Mouse (Mus musculus) T-cell, adult 2 months (primary cell): ENCODE measurements at regions not wholly inside any gene's neighbourhood (a gene's known extent, or its start where the extent isn't known, plus 50 kb on each side); places are given as distances from the start of the nearest gene placed in this dataset.

Experiments used
- DNase-seq: peaks from one replicate; pipeline ENCODE4 v3.0.0; 2022; ENCODE audit warnings: low spot score

DNA sequence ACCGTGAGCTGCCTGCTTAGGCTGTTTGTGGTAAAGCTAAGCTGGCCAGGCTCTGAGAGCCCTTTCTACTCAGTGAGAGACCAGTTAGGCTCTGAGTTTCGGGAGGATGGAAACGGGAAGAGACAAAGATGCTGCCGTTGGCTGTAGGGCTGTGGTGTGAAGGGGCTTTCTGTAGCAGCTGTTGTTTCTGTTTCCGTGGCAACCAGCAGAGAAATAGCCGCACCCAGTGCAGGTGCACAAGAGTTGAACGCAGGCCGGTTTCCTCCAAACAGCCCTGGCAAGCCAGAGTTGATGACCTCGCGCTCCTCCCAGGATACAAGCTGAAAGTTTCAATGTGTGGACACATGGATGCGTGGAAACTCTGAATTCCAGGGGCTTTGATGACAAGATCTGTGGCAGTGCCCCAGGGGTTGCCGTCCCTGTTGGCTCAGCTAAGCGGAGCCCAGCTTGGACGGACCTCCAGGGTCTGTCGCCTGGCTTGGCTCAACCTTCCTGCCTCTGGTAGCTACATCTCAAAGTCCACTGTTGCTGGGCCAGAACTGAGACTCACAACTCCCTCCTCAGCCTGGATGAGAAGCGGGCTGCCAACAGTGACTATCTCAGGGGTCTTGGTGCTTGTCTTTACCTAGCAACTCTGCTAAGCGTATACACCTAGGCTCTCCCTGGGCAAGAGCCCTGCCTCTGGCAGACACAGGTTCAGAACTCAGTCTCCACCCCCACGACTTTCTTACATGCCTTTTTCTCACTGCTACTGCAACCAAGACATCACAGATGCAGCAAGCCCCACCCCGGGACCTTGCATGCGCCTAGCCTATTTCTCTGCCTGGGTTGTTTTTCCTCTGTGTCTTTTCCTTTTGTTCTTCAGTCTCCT is 192.6 kb upstream of the Map3k1 start:
- DNase-seq: peak; percentile 89

DNA sequence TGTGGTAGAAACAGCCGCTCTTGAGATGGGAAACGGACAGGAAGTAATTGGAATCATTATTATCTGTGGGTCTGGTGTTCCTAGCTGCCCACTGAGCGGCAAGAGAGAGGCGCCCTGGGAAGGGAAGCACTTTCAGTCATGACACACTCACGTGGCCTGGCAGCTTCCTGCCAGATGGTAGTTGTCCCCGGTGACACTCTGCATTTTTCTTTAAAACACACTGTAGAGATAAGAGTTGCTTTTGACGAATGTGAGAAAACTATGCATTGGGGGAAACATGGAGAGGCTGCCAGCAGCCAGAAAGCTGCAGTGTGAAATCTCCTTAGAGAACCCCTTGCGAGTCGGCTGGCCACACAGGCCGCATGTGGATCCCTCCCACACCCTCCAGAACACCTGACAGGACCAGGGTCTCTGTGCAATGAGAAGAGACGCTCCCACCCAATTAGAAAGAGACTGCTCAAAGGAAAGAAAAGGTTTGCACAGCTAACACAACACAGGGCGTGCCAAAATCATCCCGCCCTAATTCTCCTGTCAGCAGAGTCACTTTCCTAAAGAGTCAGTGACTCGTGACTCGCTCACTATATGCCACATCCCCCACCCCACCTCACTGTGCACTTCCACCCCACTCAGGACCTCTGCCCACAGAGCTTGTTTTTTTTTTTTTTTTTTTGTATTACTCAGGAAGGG is 194.0 kb upstream of the Map3k1 start:
- DNase-seq: peak; percentile 55

DNA sequence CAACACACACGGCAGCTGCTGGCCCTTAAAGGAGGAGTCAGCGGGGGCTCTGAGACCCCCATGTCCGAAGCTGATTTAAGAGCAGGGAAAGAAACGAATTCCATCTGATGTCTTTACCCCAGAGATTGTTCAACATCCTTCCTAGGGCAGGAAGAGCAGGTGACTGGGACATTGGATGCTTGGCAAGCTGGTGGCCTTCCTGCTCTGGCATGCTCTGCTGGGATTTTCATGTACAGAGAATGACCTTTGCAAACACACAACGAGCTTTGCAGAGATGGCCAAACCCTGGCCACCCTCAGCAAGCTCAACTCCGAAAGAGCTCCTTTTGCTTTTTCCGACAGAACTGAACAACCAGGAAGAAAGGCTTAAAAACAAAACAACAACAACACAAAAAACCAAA is 194.7 kb upstream of the Map3k1 start:
- DNase-seq: no peak

DNA sequence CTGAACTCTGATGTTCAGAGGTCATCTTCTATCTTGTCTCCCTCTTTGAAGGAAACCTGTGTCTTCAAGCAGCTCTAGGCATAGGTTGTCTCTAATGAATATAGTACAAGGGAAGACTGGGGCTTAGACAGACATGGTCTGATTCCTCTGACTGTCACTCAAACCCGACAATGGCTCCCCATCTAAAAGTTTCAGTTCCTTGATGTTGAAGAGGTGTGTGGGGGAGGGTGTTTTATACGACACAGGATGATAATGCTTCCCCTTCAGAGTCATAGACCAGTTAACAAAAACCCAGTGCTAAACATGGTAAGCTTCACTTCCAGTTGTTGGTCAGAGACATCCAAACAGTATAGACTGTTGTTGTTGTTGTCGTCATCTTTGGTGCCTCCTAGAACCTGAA is 195.3 kb upstream of the Map3k1 start:
- DNase-seq: peak; percentile 19

DNA sequence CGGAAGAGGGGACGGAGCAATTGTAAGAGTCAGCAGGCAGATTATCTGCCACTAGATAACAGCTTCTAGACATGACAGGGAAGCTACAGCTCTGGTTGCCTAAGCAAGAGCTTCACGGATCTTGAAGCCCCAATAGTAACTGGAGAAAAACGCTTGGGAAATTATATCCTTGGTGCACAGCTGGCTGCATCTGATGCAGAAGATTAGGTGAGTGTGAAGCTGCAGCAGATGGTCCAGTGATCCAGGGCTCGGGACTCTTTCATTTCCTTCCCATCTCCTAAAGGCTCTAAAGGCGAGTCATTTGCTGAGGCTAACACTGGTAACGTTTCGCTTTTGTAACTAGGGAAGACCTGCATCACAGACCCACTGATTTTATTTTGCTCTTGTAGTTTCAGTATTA is 196.6 kb upstream of the Map3k1 start:
- no peak for DNase-seq

DNA sequence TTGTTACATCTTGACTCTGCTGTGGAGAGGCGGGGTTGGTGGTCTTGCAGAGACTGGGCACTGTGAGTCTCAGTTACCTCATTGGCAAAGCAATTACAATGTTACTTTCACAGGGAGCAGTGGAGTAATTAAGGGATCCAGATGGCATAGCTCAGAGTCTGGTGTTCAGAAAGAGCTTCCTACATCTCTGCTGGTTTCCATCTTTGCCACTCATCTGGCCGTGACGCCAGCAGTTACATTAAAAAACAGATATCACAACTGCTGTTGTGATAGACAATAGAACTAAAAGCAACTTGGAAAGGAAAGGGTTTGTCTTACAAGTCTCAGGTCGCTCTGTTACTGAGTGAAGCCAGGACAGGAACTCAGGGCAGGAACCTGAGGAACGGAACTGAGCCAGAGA is 200.0 kb upstream of the Map3k1 start:
- DNase-seq: no peak

DNA sequence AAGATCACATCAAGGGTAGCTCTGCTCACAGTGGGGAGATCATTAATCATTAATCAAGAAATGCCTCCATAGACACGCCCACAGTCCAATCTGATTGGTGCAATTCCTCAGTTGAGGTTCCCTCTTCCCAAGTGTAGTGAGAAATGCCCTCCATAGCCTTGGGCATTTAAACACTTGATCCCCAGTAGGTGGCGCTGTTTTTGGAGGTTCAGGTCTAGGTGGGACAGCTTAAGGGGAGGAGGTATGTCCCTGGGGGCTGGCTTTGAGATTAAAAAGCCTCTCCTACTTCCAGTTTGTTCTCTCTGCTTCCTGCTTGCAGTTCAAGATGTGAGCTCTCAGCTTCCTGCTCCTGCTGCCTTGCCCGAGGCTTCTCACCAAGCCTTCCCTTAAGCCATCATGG is 200.5 kb upstream of the Map3k1 start:
- DNase-seq: peak; percentile 21

DNA sequence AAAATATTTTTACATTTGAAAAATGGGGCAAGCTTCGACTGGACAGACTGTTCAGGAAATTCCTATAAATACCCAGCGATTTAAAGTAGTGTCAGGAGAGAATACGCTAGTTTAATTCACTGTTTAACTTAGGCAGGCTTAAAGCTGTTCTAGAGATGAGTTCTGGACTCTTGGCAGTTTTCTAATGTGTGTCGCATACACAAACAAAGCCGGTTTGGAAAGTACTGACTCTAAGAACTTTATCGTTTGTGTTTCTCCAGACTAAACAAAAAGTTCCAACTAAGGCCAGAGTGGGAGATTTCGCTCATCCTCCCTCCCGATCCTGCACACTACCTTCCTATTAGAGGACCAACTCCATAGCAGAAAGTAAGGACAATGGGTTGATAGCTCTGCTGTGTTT is 201.7 kb upstream of the Map3k1 start:
- no peak for DNase-seq

DNA sequence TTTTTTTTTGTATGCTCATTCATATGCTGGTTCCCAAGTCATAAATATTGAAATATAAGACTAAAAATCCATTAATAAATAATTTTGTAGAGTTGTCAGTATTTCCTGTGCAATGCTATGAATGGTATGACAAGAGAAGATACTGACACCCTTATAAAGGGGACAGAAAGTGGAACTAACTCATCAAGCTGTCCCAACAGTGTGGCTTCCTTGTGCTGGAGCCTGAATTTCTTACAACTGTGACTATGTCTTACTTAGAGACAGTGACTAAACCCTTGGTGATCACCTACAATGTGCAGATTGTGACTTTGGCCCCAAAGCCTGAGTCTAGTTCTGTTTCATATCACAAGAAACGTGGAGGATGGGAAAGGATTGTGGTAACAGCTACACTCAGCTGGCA is 203.8 kb upstream of the Map3k1 start:
- no peak for DNase-seq

DNA sequence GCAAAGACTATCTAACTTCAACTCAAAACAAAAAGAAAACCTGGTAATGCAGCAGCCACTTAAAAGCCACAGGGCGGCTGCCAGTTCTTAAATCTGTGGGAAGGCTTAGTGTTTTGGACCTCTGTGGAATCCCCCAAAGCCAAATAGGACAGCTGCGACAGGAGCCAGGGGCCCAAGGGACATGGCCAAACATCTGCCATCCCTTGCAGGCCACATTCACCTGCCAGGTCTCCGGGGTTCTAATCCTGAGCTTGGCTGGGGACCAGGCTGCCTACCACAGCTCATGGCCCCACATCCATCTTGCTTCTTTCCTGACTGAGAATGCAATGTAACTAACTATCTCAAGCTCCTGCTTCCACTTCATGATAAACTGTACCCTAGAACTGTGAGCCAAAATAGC is 206.3 kb upstream of the Map3k1 start:
- no peak for DNase-seq

DNA sequence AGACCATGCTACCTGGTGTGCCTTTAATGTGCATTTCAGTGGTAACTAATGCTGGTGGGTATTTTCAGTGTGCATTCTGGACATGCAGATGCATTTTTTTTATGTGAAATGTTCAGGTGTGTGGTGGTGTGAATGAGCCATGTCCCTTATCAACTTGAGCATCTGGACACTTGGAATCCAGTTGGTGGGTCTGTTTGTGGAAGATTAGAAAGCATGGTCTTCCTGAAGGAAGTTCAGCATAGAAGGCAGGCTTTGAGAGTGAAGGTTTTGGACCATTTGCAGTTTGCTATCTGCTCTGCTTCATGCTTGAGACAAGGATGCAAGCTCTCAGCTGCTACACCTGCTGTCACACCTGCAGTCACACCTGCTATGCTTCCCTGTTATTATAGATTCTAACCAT is 207.5 kb upstream of the Map3k1 start:
- DNase-seq: no peak

DNA sequence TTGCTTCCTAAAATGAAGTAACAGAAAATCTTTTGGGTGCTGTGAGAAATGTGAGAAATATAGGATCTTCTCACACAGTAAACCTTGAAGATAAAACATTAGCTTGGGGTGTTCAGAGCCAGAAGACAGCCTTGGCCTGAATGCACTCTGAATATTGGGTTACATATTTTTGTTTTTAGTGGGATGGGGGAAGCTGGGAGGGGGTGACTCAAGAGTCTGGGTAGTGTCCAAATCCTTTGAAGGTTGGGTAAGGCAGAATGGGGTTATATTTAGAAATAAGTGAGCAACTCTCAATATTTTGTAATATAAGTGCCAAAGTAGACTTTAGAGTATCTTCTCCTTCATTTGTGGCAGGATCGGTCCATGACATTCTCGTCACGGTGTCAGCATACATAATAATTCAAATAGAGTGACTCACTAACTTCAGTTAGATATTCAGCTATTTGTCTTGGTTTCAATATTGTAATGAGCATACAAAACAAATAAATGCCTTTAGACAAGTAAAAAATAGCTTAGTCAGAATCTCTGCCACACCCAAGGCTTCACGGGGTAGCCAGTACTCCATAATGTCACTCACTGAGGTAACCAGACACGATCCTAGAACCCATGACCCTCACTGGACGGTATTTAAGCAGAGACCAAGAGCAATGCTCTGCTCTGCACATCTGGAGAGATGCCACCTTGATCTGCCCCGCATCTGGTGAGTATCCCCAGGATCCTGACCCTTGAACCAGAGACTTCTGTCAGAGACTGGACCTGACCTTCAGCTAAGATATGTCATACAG is 209.9 kb upstream of the Map3k1 start:
- DNase-seq: no peak

DNA sequence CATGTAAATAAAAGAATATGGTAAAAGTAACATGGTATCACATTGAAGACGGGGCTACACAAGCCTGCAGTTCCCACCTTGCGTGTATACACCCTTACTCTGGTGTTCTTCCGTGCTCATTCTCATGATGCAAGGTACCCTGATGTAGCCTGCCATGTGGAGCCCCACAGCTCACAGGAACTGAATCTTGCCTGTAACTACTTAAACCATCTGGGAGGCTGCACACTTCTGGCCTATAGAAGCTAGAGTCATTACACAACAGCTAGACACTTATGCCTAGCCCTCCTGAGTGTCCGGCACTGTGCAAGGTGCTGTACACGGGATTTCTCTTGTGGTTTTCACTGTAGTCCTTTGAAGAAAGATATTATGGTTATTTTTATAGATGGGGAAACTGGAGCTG is 210.8 kb upstream of the Map3k1 start:
- DNase-seq: no peak

DNA sequence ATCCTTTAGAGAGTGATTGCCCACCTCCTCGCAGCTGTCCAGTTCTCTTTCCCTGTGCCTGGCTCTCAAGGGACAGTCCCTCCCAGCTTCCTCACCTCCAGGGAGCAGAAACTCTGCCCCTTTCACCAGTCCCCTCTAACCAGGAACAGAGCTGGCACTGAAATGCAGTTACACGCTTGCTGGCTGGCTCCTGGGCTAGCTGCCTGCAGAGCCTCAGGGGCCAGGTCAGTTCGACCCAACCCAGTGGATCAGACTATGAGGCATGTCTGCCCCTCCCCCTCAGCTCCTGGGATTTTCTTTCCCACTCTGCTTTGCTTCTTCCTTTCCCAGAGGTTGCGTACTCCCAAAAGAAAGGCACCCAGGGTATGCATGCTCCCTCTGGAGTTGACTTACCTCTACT is 214.4 kb upstream of the Map3k1 start:
- no peak for DNase-seq

DNA sequence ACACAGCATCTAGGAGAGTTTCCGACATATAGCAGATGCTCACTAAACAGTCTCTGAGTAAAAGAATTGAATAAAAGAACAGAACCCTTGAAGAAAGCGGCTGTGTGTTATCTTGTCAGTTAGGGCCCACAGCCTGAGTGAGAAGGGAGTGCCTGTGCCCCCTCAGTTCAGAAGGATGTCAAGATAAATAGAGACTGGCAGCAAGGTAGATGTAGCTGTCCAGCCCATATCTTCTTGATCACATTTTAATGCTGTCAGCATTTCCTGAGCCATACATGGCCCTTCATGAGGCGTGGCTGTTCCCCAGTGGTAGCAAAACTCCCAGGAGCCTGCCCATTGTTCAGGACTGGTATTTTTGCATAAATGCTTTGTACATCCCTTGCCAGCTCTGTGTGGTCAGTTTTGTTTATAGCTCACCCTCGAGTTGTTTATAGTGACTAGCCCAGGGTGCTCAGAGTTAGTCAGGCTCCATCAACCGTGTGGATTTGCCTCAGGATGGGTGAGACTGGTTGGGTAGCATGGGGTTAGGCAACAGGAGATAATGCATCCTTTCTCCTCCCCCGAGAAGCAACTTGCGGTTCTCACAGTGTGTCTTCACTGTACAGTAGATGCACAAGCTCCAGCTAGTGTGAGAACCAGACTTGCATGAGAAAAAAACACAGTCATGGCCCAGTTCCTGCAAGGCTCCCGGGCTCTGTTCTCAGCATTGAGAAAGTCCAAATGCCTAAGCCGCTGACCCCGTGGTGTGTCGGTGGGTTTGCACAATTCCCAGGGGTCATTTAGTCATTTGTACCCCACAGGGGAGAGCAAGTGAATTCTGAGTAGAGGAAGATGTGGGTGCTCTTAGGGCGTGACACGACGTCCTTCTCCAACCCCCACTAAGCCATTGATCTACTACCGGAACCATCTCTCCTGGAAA is 216.1 kb upstream of the Map3k1 start:
- no peak for DNase-seq

DNA sequence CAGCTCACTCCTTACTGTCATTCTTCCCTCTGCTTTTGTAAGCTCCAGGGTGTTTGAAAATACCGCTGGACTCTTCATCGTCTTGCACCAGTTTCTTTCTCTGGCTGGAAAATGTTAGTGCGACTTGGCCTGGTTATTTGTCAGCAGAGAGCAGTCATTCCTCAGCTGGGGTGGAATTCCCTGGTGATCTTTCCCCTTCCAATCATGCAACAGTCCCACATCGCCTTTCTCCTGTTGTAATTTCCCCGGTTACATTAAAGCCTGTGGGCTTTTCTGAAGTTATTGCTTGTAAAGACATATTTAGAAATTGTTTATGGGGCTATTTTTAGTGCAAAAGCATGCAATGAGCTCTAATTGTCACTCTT is 216.8 kb upstream of the Map3k1 start:
- no peak for DNase-seq

DNA sequence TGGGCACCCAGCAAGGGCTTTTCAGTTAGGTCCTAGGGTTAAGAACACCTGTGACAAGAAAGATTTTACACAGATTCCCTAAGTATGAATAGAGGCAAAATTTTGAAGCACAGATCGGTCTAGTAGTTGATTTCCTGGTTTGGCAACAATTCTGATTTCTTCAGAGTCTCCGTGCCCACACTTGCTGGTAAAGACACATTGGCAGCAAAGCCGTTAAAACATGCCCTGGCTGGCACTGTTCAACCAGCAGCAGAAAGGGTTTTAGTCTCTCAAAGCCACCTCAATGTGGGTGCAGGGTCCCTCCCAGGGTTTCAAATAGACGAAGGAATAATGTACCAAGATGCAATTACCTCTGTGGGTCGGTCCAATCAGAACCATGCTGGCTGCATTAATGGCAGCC is 218.9 kb upstream of the Map3k1 start:
- DNase-seq: no peak

DNA sequence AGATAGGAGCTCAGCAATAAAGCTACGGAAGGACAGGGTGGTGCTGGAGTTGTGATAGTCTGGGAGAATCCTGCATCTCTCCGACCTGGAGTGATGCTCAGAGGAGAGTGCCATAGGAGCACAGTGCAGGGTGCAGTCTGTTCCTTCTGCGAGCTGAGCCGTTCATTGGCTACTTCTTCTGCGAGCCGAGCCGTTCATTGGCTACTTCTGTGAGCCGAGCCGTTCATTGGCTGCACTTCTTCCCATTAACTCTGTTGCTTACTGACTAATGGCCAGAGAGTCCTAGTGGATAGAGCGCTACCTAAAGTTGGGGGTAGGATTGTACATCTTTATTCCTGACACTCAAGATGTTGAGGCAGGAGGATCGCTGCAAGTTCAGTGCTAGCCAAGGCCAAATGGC is 222.3 kb upstream of the Map3k1 start:
- DNase-seq: no peak

DNA sequence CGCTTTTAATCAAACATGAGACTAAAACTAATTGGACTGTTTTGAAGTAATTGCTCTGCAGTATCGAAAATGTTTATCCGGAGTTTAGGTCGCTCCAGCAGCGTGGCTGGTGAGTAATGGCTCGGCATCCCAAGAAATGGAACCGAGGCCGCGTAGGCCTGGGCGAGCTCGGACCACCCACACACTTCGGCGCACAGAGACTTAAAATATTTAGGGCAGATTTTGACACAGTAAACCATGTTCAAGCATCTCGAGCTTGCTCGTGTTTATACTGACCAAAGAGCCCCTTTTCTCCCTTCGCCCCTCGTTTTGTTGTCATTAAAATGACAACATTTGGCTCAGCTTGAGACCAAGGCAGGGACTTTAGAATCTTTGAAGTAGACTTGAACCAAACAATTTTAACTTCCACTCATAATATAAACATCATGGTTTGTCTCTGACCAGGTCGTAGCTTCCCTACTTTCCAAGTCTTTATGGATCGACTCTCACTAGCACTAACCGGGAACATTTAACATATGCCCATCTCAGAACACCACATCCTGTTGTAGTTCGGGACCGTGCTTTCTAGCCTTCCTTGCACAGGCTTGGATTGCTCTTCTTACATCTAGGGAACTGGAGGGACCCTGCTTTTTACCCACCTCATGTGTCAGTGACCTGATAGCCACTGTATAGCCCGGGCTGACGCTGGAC is 223.0 kb upstream of the Map3k1 start:
- no peak for DNase-seq

DNA sequence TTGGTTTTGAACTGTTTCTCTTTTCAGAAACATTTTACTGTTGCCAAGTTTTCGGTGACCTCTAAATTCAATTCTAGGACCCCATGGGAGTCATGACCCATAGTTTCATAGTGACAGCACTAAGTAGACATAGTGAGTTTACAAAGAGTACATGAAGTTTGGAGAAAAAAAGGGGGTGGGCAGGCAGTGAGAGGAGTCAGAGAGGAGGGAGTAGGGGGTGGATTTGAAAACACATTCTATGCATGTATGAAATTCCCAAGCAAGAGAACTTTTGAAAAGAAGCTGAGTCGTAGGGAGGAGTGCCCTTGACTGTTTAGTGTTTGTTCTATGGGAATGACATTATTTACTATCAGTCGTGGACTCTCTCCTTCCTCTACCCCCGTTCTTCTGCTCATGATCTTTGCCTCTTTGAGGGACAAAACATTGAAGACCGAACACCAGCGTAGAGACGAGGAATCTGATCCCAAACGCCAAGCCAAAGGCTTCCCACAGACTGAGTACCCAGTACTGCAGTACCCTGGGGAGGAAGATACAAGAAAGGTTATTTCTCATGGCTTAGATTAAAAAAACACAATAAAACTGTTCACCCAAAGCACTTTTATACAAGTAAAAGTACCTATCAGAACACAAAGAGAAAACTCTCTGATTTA is 229.1 kb upstream of the Map3k1 start:
- no peak for DNase-seq
